Mouse (Mus musculus): ENCODE measurements around the gene Omt2a.
"Not testable (repeated sequence)": the region's sequence is repeated elsewhere in the genome, so short reads cannot be mapped to it uniquely, and the experiment has no call there.

GRCm38 (mm10) chr9:78289063-78289462, 25.5 kb downstream of the Omt2a start:
- not testable (repeated sequence) for TF ChIP-seq POLR2A (IDR thresholded peaks at IDR 0.05; ENCODE audit: low read depth, low read length); CTCF (IDR thresholded peaks at IDR 0.05; ENCODE audit: extremely low read depth, insufficient read depth, insufficient read length, insufficient replicate concordance)

Measured in spleen, adult 2 months (tissue).